Mouse (Mus musculus) stomach, embryonic 14.5 days (tissue): Measurements from ENCODE around the gene Suclg1. TPM values are rescaled to one million over a fixed set of nuclear protein-coding genes. Genes with fewer than 3 reads are reported as not detected.

ENCODE experiments used
- ATAC-seq: fragments of 200-750 bp; cut with Nextera tagmentation; 2 replicates; pipeline ENCODE4 v1.8.0; 2017; ENCODE audit warnings: low read depth, moderate TSS enrichment; ENCODE audit not compliant: insufficient number of reproducible peaks, insufficient read depth, low FRiP score
- H3K27ac ChIP-seq: fragments of 300-500 bp; sonication (generic); 2 replicates; pipeline ENCODE4 v1.5.1; 2014; ENCODE audit warnings: mild to moderate bottlenecking, low read length, moderate library complexity, mixed read lengths
- H3K27me3 ChIP-seq: fragments of 300-500 bp; sonication (generic); 2 replicates; pipeline ENCODE4 v1.6.1; 2014; ENCODE audit warnings: low read length, control low read depth, mixed read lengths; ENCODE audit not compliant: control insufficient read depth, insufficient read depth
- H3K36me3 ChIP-seq: fragments of 300-500 bp; sonication (generic); 2 replicates; pipeline ENCODE4 v1.6.1; 2014; ENCODE audit warnings: mild to moderate bottlenecking, control low read depth, low read length, moderate library complexity, mixed read lengths; ENCODE audit not compliant: control insufficient read depth, insufficient read depth
- H3K4me1 ChIP-seq: fragments of 300-500 bp; sonication (generic); 2 replicates; pipeline ENCODE4 v1.6.1; 2014; ENCODE audit warnings: low read length, control low read depth, mixed read lengths; ENCODE audit not compliant: control insufficient read depth, insufficient read depth
- H3K4me2 ChIP-seq: fragments of 300-500 bp; sonication (generic); replicated peaks from 2 replicates; pipeline ENCODE4 v1.6.1; 2014; ENCODE audit warnings: low read depth, low read length, control low read depth
- H3K4me3 ChIP-seq: fragments of 300-500 bp; sonication (generic); 2 replicates; pipeline ENCODE4 v1.5.1; 2014; ENCODE audit warnings: low read depth, low read length, control low read depth
- H3K9ac ChIP-seq: fragments of 300-500 bp; sonication (generic); replicated peaks from 2 replicates; pipeline ENCODE4 v1.6.1; 2014; ENCODE audit warnings: low read depth, mild to moderate bottlenecking, control low read depth, low read length, moderate library complexity, mixed read lengths
- H3K9me3 ChIP-seq: fragments of 300-500 bp; sonication (generic); 2 replicates; pipeline ENCODE4 v1.6.1; 2016; ENCODE audit warnings: low read depth, low read length, control low read depth; ENCODE audit not compliant: control insufficient read depth
- WGBS: fragments of 180-500 bp; shearing (Covaris S2); extraction: QIAGEN DNeasy Blood & Tissue Kit; methylation state at CpG from one replicate; pipeline ENCODE4 v1.1.7; 2014; 5-methylcytosine and 5-hydroxymethylcytosine counted together
- polyA plus RNA-seq: library from polyadenylated mRNA; unstranded; fragments of >200 nt; fragmentation: Nextera tagmentation; extraction: Ambion mirVana; gene quantifications from 2 replicates; pipeline ENCODE4 v1.2.1, GENCODE M21; 2014

The Suclg1 gene
- polyA plus RNA-seq, 1 experiment from 2014 or later: 170 TPM

DNA sequence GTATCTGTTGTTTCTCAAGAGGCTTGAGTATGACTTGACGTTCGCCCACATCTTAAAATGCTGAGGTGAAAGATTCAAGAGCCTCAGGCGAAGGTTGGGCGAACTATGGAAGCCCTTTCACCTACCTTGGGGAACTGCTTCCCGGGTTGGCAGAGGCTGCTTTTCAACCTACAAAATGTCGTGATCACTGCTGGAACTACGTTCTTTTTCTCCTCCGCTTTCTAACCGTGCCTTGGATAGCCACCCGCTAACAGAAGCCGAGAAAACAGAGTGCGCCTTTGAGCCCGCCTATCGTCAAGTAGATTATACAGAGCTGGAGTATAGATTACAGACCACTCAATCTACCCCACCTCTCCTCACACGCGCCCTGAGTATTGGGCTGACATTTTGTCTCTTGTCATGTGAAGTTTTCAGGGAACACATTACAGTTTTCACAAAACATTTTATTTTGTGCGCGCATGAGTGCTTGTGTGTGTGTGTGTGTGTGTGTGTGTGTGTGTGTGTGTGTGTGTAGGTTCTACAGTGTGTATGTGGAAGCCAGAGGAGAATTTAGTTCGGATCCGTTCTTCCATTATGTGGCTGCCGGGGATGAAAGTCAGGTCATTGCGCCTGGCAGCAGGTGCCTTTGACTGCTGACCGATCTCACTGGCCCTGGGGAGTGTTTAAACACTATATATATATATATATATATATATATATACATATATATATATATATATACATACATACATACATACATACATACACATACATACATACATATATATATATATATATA is 26.0 kb upstream of the Suclg1 start:
- H3K4me2 ChIP-seq: peak overlapping the region; percentile 66
- H3K4me3 ChIP-seq: peak overlapping the region; percentile 31
- 30% methylated on average over 23 of the region's 23 CpGs for whole genome bisulfite sequencing
- H3K9me3 ChIP-seq: no peaks in the 10 kb centered on the region
- 0 out of 2 replicates have a peak, but pooled peaks cover 5% of the 10 kb centered on the region for H3K4me1 ChIP-seq
- peak; percentile 39; the same call in 1 of the 2 replicates for ATAC-seq
- no peak overlapping the region for H3K9ac ChIP-seq
- H3K36me3 ChIP-seq: no peaks in the 10 kb centered on the region
- no peaks in the 10 kb centered on the region for H3K27me3 ChIP-seq
- H3K27ac ChIP-seq: peak overlapping the region; percentile 82

- Histone ChIP-seq H3K27me3 (no peaks in the 10 kb centered on the region), H3K4me2 (peak overlapping the region; percentile 18; the same call in 1 of the 2 replicates), H3K9ac (no peak overlapping the region), H3K9me3 (no peaks in the 10 kb centered on the region), H3K36me3 (no peaks in the 10 kb centered on the region), H3K4me3 (no peak overlapping the region), H3K27ac (peak overlapping the region; percentile 58), H3K4me1 (0 out of 2 replicates have a peak, but pooled peaks cover 5% of the 10 kb centered on the region)
- WGBS: 5% methylated on average over 8 of the region's 10 CpGs
- peak; percentile 63; the same call in 1 of the 2 replicates for ATAC-seq
Observed at GRCm38 (mm10) chr6:73222841-73223526, 25.2 kb upstream of the Suclg1 start.

DNA sequence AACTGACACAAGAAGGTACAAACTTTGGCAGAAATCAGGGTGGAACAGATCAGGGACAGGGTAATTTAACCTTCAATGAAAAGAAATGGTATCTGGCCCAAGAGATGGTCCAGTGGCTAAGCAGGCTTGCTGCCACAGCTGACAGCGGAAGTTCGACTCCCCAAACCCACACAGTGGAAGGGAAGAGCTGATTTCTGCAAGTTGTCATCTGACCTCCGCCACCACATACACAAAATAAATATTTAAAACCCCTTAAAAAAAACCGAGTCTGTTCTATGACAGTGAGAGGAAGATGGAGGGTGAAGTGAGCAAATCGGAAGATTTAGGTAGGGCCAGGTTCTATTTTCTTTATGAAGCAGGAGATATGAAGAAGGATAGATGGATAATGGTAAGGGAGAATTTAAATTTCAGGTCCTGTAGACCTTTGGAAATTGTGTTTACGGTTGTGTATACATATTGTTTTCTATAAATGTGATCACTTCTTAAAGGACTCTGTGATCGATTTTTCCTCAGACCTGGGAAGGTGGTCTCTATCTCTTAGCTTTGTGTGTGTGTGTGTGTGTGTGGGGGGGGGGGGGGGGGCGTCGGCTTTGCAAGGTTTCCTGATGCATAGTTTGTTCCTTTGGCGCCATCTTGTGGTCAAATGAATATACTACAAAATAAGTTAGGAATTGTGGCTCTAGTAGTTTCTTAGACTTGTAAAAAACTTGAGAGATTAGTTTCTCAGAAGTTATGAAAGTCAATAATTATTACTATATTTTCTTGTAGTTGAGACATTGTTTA is 20.6 kb upstream of the Suclg1 start:
- H3K4me3 ChIP-seq: no peak overlapping the region
- ATAC-seq: no peak
- no peaks in the 10 kb centered on the region for H3K36me3 ChIP-seq
- WGBS: 32% methylated on average over 10 of the region's 10 CpGs
- no peaks in the 10 kb centered on the region for H3K9me3 ChIP-seq
- H3K27ac ChIP-seq: no peak overlapping the region
- 0 out of 2 replicates have a peak, but pooled peaks cover 5% of the 10 kb centered on the region for H3K4me1 ChIP-seq
- H3K27me3 ChIP-seq: no peaks in the 10 kb centered on the region
- no peak overlapping the region for H3K9ac ChIP-seq
- H3K4me2 ChIP-seq: no peak overlapping the region

- Histone ChIP-seq H3K27me3 (no peaks in the 10 kb centered on the region), H3K9ac (no peak overlapping the region), H3K4me2 (no peak overlapping the region), H3K36me3 (no peaks in the 10 kb centered on the region), H3K4me1 (no peaks in the 10 kb centered on the region), H3K9me3 (no peaks in the 10 kb centered on the region), H3K4me3 (no peak overlapping the region), H3K27ac (no peak overlapping the region)
- WGBS: 44% methylated on average over 4 of the region's 4 CpGs
- no peak for ATAC-seq
Observed at GRCm38 (mm10) chr6:73228408-73228807, 19.8 kb upstream of the Suclg1 start.

DNA sequence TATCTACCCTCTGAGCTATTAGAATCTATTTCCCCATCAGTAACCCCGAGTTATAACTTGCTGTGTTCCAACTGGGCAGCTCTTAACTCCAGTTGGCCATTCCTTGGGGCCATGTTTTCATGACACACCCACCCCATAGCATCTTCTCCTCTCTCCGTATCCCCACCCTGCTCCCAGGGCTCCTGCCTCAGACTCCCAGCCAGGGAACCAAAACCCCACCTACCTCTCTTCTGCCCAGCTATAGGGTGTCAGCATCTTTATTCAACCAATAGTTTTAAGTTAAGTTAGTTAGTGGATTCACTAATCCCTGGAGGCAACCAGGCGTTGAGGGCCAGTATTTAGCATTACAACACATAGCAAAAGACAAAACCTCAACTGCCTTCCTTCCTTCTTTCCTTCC is 19.3 kb upstream of the Suclg1 start:
- H3K27ac ChIP-seq: no peak overlapping the region
- WGBS: 69% methylated on average over 3 of the region's 3 CpGs

GRCm38 (mm10) chr6:73232152-73232584 is 16.0 kb upstream of the Suclg1 start:
- no peak overlapping the region for H3K4me2 ChIP-seq
- H3K27ac ChIP-seq: no peak overlapping the region
- H3K4me1 ChIP-seq: no peaks in the 10 kb centered on the region
- H3K27me3 ChIP-seq: no peaks in the 10 kb centered on the region
- 68% methylated on average over 12 of the region's 12 CpGs for WGBS
- peak; percentile 40; the same call in 1 of the 2 replicates for ATAC-seq
- no peak overlapping the region for H3K4me3 ChIP-seq
- no peaks in the 10 kb centered on the region for H3K9me3 ChIP-seq
- no peak overlapping the region for H3K9ac ChIP-seq
- no peaks in the 10 kb centered on the region for H3K36me3 ChIP-seq

More for the DNA sequence above, 19.3 kb upstream of the Suclg1 start:
- ATAC-seq: no peak
- no peak overlapping the region for H3K4me2 ChIP-seq
- H3K4me3 ChIP-seq: no peak overlapping the region
- H3K27me3 ChIP-seq: no peaks in the 10 kb centered on the region
- no peak overlapping the region for H3K9ac ChIP-seq
- no peaks in the 10 kb centered on the region for H3K36me3 ChIP-seq
- no peaks in the 10 kb centered on the region for H3K9me3 ChIP-seq
- no peaks in the 10 kb centered on the region for H3K4me1 ChIP-seq

GRCm38 (mm10) chr6:73233202-73233726 is 14.9 kb upstream of the Suclg1 start:
- Histone ChIP-seq H3K9ac (no peak overlapping the region), H3K27me3 (no peaks in the 10 kb centered on the region), H3K9me3 (no peaks in the 10 kb centered on the region), H3K4me1 (no peaks in the 10 kb centered on the region), H3K27ac (no peak overlapping the region), H3K4me3 (no peak overlapping the region), H3K4me2 (no peak overlapping the region), H3K36me3 (no peaks in the 10 kb centered on the region)
- WGBS: 92% methylated on average over 6 of the region's 6 CpGs
- ATAC-seq: no peak

GRCm38 (mm10) chr6:73234302-73234900 is 13.8 kb upstream of the Suclg1 start:
- Histone ChIP-seq H3K27ac (no peak overlapping the region), H3K4me2 (no peak overlapping the region), H3K9me3 (no peaks in the 10 kb centered on the region), H3K27me3 (no peaks in the 10 kb centered on the region), H3K4me1 (no peaks in the 10 kb centered on the region), H3K4me3 (no peak overlapping the region), H3K9ac (no peak overlapping the region), H3K36me3 (no peaks in the 10 kb centered on the region)
- no peak for ATAC-seq
- WGBS: 88% methylated on average over 6 of the region's 6 CpGs
